Mouse (Mus musculus) liver, embryonic 14.5 days (tissue): ENCODE measurements around the gene Bcr. TPM values are rescaled to one million over a fixed set of nuclear protein-coding genes. Genes with fewer than 3 reads are reported as not detected.

Source experiments
- ATAC-seq: fragments of 200-750 bp; cut with Nextera tagmentation; 2 replicates; pipeline ENCODE4 v1.8.0; 2017; ENCODE audit warnings: moderate number of reproducible peaks, mild to moderate bottlenecking, moderate library complexity; ENCODE audit not compliant: insufficient read depth
- DNase-seq, 3 experiments: peaks; one replicate each; pipeline ENCODE4 v3.0.0-alpha.2; 2012 to 2013; ENCODE audit warnings: low read depth in 3 of 3, low spot score in 3 of 3
- H3K27ac ChIP-seq: fragments of 300-500 bp; sonication (generic); 2 replicates; pipeline ENCODE4 v1.5.1; 2014; ENCODE audit warnings: moderate library complexity, mild to moderate bottlenecking, control low read depth, inconsistent platforms
- H3K27me3 ChIP-seq: fragments of 300-500 bp; sonication (generic); 2 replicates; pipeline ENCODE4 v1.6.1; 2014; ENCODE audit warnings: mild to moderate bottlenecking, low read length, moderate library complexity; ENCODE audit not compliant: control insufficient read depth, insufficient read depth
- H3K36me3 ChIP-seq: fragments of 300-500 bp; sonication (generic); replicated peaks from 2 replicates; pipeline ENCODE4 v1.6.1; 2014; ENCODE audit warnings: low read depth; ENCODE audit not compliant: control insufficient read depth, insufficient read depth
- H3K4me1 ChIP-seq, 2 experiments: fragments of 200-500 bp in 1 of 2; fragments of 300-500 bp in 1 of 2; sonication (generic) in 1 of 2; replicated peaks; 2 replicates each; pipeline ENCODE4 v1.6.1; 2012 to 2014; ENCODE audit warnings: antibody characterized with exemption in 1 of 2, inconsistent platforms in 1 of 2, low read length in 1 of 2; ENCODE audit not compliant: control insufficient read depth in 2 of 2, insufficient read depth in 2 of 2
- H3K4me2 ChIP-seq: fragments of 300-500 bp; sonication (generic); 2 replicates; pipeline ENCODE4 v1.6.1; 2014; ENCODE audit warnings: low read depth, mild to moderate bottlenecking, control low read depth, moderate library complexity
- H3K4me3 ChIP-seq, 2 experiments: fragments of 200-500 bp in 1 of 2; fragments of 300-500 bp in 1 of 2; sonication (generic) in 1 of 2; 2 replicates each; pipeline ENCODE4 v1.5.1; 2012 to 2014; ENCODE audit warnings: low read depth in 2 of 2, low read length in 2 of 2, mild to moderate bottlenecking in 2 of 2, control low read depth in 1 of 2, inconsistent platforms in 1 of 2, moderate library complexity in 1 of 2; ENCODE audit not compliant: insufficient read depth in 1 of 2
- H3K9ac ChIP-seq: fragments of 300-500 bp; sonication (generic); replicated peaks from 2 replicates; pipeline ENCODE4 v1.6.1; 2014; ENCODE audit warnings: mild to moderate bottlenecking, control low read depth, moderate library complexity
- H3K9me3 ChIP-seq: fragments of 300-500 bp; sonication (generic); 2 replicates; pipeline ENCODE4 v1.6.1; 2016; ENCODE audit warnings: low read length, mixed read lengths; ENCODE audit not compliant: control insufficient read depth
- CTCF ChIP-seq: IDR thresholded peaks from 2 replicates; pipeline ENCODE4 v1.5.1; 2016; ENCODE audit warnings: antibody characterized with exemption, low read depth, control low read depth
- EP300 ChIP-seq: IDR thresholded peaks from 2 replicates; pipeline ENCODE4 v1.6.1; 2016; ENCODE audit warnings: antibody characterized with exemption, low read depth
- WGBS: fragments of 180-500 bp; shearing (Covaris S2); extraction: QIAGEN DNeasy Blood & Tissue Kit; methylation state at CpG from one replicate; pipeline ENCODE4 v1.1.7; 2014; ENCODE audit not compliant: insufficient replicate concordance; 5-methylcytosine and 5-hydroxymethylcytosine counted together
- polyA plus RNA-seq, 2 experiments: library from polyadenylated mRNA; depleted of rRNA in 1 of 2; stranded (reverse) in 1 of 2; unstranded in 1 of 2; fragments of >200 nt; fragmentation: Nextera tagmentation in 1 of 2; extraction: Ambion mirVana in 1 of 2; gene quantifications; 2 replicates each; pipeline versions ENCODE4 v1.2.1 to v1.2.3; 2012 to 2014

The Bcr gene
- polyA plus RNA-seq, 2 experiments = 0.85 to 3.5 TPM

GRCm38 (mm10) chr10:75173056-75173455 lies 112.7 kb downstream of the Bcr start:
- 64% methylated on average over 8 of the region's 8 CpGs for WGBS
- DNase-seq (no peak), ATAC-seq (no peak)
- Histone ChIP-seq H3K27me3 (no peaks in the 10 kb centered on the region), H3K4me1 (no peaks in the 10 kb centered on the region), H3K36me3 (no peaks in the 10 kb centered on the region; the same call in 1 of the 2 replicates), H3K9ac (no peak overlapping the region), H3K4me3 (no peak overlapping the region), H3K27ac (no peak overlapping the region), H3K4me2 (no peak overlapping the region), H3K9me3 (no peaks in the 10 kb centered on the region)
- TF ChIP-seq EP300 (no peak), CTCF (no peak)

- Histone ChIP-seq H3K9me3 (no peaks in the 10 kb centered on the region), H3K4me1 (no peaks in the 10 kb centered on the region), H3K27me3 (no peaks in the 10 kb centered on the region), H3K36me3 (peaks cover 3% of the 10 kb centered on the region), H3K4me2 (no peak overlapping the region), H3K27ac (no peak overlapping the region), H3K4me3 (no peak overlapping the region), H3K9ac (no peak overlapping the region)
- WGBS = 61% methylated on average over 12 of the region's 12 CpGs
- DNase-seq = no peak
- no peak for ATAC-seq
- no peak for TF ChIP-seq EP300
- TF ChIP-seq CTCF = no peak
Measured at GRCm38 (mm10) chr10:75173712-75174111, 113.3 kb downstream of the Bcr start.

GRCm38 (mm10) chr10:75176494-75176893 lies 116.1 kb downstream of the Bcr start:
- no peak for TF ChIP-seq EP300
- no peak for TF ChIP-seq CTCF
- Histone ChIP-seq H3K27ac (no peak overlapping the region), H3K9ac (no peak overlapping the region), H3K9me3 (no peaks in the 10 kb centered on the region), H3K27me3 (no peaks in the 10 kb centered on the region), H3K36me3 (peaks cover 3% of the 10 kb centered on the region), H3K4me1 (no peaks in the 10 kb centered on the region), H3K4me2 (no peak overlapping the region), H3K4me3 (no peak overlapping the region)
- 64% methylated on average over 8 of the region's 8 CpGs for WGBS
- no peak for ATAC-seq
- no peak for DNase-seq

- H3K36me3 ChIP-seq = peaks cover 3% of the 10 kb centered on the region
- WGBS = 61% methylated on average over 5 of the region's 5 CpGs
Measured at GRCm38 (mm10) chr10:75178911-75179310, 118.5 kb downstream of the Bcr start.

GRCm38 (mm10) chr10:75182151-75182774 lies 121.9 kb downstream of the Bcr start:
- Histone ChIP-seq H3K27ac (no peak overlapping the region), H3K9ac (no peak overlapping the region), H3K27me3 (no peaks in the 10 kb centered on the region), H3K4me2 (no peak overlapping the region), H3K9me3 (no peaks in the 10 kb centered on the region), H3K4me1 (no peaks in the 10 kb centered on the region), H3K36me3 (peaks cover 3% of the 10 kb centered on the region), H3K4me3 (no peak overlapping the region)
- DNase-seq (peak in 1 of 3 experiments; percentile 10), ATAC-seq (no peak)
- TF ChIP-seq EP300 (no peak), CTCF (peak; percentile 87)
- WGBS = 46% methylated on average over 14 of the region's 14 CpGs

More at GRCm38 (mm10) chr10:75178911-75179310, 118.5 kb downstream of the Bcr start:
- Histone ChIP-seq H3K4me3 (no peak overlapping the region), H3K9ac (no peak overlapping the region), H3K4me1 (no peaks in the 10 kb centered on the region), H3K27ac (no peak overlapping the region), H3K27me3 (no peaks in the 10 kb centered on the region), H3K4me2 (no peak overlapping the region), H3K9me3 (no peaks in the 10 kb centered on the region)
- TF ChIP-seq EP300 = no peak
- no peak for TF ChIP-seq CTCF
- DNase-seq = no peak
- ATAC-seq = no peak
